Mouse (Mus musculus) adrenal gland, adult 2 months (tissue): ENCODE measurements around the gene Hoxb5. TPM values are rescaled to one million over a fixed set of nuclear protein-coding genes. Genes with fewer than 3 reads are reported as not detected.

Experiments
- DNase-seq: peaks from one replicate; pipeline ENCODE4 v3.0.0; 2021
- polyA plus RNA-seq: library from polyadenylated mRNA; depleted of rRNA; stranded (reverse); fragments of >200 nt; gene quantifications from 2 replicates; pipeline ENCODE4 v1.2.3, GENCODE M21; 2012
- total RNA-seq, 2 experiments: library from RNA; stranded (reverse); gene quantifications; 2 replicates each; pipeline ENCODE4 v1.2.3; 2021

Hoxb5 gene
- total and polyA plus RNA-seq, 3 experiments: 15.2 to 45.6 (median 31.6) TPM

GRCm38 (mm10) chr11:96301064-96301431, 2.1 kb upstream of the Hoxb5 start:
- DNase-seq: peak; percentile 71

GRCm38 (mm10) chr11:96301837-96302236, 1.3 kb upstream of the Hoxb5 start:
- DNase-seq: peak; percentile 96

GRCm38 (mm10) chr11:96302381-96303150, 570 bp upstream of the Hoxb5 start:
- no peak for DNase-seq

GRCm38 (mm10) chr11:96304381-96305195, 1.5 kb downstream of the Hoxb5 start:
- peak; percentile 75 for DNase-seq

GRCm38 (mm10) chr11:96305505-96306182, 2.5 kb downstream of the Hoxb5 start:
- peak; percentile 66 for DNase-seq

GRCm38 (mm10) chr11:96306183-96306907, 3.2 kb downstream of the Hoxb5 start:
- DNase-seq: peak; percentile 75

- no peak for DNase-seq
Measured at GRCm38 (mm10) chr11:96306908-96307269, 3.8 kb downstream of the Hoxb5 start.

- peak; percentile 79 for DNase-seq
Measured at GRCm38 (mm10) chr11:96308763-96309162, 5.6 kb downstream of the Hoxb5 start.

- DNase-seq: no peak
Measured at GRCm38 (mm10) chr11:96309288-96309687, 6.2 kb downstream of the Hoxb5 start.

- DNase-seq: no peak
Measured at GRCm38 (mm10) chr11:96310183-96310938, 7.2 kb downstream of the Hoxb5 start.

GRCm38 (mm10) chr11:96311097-96311496, 8.0 kb downstream of the Hoxb5 start:
- DNase-seq: peak; percentile 84

GRCm38 (mm10) chr11:96311520-96312417, 8.6 kb downstream of the Hoxb5 start:
- DNase-seq: peak; percentile 87

- no peak for DNase-seq
Measured at GRCm38 (mm10) chr11:96313134-96313533, 10.0 kb downstream of the Hoxb5 start.

GRCm38 (mm10) chr11:96313806-96314428, 10.8 kb downstream of the Hoxb5 start:
- peak; percentile 68 for DNase-seq

GRCm38 (mm10) chr11:96314671-96315343, 11.7 kb downstream of the Hoxb5 start:
- peak; percentile 83 for DNase-seq

GRCm38 (mm10) chr11:96315344-96315681, 12.2 kb downstream of the Hoxb5 start:
- peak; percentile 75 for DNase-seq

- DNase-seq: no peak
Measured at GRCm38 (mm10) chr11:96316696-96317607, 13.8 kb downstream of the Hoxb5 start.
